Mouse (Mus musculus): ENCODE data around the gene Wdr59. TPM values are rescaled to one million over a fixed set of nuclear protein-coding genes. Genes with fewer than 3 reads are reported as not detected.

Wdr59 gene
- total RNA-seq, 2 experiments from 2014 or later = 23.2 to 24.9 TPM

DNA sequence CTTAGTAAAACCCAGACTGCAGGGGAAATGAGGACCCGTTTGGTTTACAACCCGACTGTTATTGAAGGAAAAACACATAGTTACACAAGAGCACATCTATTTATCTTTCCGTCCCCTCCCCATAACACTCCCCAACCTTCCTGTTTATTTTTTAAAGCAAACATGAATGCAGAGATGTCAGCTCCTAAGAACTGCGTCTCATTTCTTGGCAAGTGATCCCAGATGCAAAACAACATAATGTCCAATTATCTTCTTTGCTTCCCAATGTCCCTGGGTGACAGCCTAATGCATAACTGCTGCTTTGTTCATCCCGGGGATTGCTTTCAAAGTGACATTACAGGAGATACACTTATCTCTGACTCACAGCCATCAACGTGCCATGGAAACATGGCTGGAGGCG lies 30.7 kb downstream of the Wdr59 start:
- DNase-seq = no peak

DNA sequence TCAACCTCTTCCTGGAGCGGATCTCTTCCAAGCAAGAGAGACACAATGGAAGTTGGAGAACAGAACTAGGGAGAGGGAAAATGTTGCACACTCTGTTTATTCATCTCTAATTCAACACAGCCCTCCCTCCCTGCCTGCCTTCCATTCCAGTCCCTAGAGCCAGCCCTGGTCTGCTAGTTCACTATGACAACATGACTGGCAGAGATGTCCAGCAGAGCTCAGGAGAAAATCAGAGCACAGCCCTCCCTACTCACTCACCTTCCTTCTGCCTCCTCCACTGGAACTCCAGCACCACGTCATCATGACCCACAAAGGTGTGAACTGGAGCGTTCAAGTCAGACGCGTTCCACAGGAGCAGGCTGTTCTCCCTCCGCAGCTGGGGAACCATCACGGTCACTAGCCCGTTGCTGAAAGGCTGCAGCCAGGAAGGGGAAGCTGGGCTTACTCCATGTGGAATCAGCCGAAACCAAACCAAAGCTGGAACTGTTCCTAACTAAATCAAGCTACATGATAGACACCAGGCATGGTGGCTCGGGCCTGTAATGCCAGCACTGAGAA lies 31.8 kb downstream of the Wdr59 start:
- DNase-seq = no peak

DNA sequence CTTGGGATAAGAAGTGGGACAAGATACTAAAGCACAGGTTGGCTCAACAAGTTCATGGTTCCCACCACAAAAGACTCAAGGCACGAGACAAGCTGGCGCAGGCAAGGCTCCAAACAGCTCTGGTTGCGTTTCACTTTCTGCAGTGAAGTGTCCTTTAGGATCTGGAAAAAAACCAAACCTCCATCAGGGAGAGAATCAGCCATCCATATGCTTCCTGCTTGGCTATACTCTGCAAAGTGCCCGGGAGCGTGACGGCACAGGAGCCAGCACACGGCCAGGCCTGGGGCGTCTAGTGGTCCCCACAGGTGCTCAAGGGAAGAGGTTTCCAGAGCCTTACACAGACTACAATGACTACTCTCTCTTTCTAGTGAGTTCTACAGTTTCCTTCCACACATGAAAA lies 41.2 kb downstream of the Wdr59 start:
- no peak for DNase-seq

DNA sequence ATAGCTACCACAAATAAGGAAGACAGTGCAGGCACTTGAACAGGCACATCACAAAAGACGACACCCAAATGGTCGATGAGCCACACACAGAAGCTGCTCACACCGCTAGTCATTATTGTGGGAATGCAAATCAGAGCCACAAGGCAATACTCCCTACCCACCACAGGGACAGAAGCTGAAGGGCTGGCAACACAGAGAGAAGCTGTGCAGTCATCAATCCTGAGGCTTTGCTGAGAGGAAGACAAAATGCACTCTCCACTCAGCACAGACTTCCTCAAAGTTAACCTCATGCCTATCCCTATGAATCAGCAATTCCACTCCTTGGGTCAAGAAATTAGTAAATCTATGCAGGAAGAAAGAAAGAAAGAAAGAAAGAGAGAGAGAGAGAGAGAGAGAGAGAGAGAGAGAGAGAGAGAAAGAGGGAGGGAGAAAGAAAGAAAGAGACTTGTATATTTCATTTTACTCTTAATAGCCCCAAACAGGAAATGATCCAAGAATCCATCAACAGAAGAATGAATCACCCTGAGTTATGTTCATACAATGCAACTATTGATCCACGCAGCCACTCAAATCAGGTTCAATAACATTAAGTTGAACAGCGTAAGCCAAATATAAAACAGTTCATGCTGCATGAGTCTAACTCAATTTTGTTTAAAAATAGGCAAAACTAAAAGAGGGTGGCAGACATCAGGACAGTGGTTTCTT lies 44.0 kb downstream of the Wdr59 start:
- DNase-seq = no peak

DNA sequence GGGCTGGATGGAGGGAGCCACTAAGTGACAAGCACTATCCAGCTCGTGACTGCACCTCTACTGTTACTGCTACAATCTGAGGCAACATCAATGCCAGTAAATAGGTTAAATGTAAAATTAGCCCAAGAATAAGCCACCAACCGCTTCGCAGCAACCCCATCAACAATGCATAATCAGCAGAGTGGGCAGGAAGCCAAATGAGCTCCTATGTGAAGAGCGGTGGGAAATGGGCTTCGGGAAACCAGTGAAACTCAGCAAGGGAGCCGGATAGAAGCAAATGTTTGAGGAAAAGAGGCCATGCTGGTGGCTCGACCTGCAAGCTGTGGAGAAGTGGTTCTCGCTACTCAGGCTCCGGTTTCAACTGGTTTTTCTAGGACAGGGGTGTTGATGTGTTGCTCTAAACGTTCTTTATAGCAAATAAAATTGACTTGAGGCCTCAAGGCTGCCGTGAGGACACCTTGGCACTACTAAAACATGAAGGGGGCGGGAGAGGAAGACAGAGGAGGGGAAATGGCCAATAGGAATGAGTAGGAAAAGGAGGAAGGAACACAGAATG lies 50.3 kb downstream of the Wdr59 start:
- no peak for DNase-seq

DNA sequence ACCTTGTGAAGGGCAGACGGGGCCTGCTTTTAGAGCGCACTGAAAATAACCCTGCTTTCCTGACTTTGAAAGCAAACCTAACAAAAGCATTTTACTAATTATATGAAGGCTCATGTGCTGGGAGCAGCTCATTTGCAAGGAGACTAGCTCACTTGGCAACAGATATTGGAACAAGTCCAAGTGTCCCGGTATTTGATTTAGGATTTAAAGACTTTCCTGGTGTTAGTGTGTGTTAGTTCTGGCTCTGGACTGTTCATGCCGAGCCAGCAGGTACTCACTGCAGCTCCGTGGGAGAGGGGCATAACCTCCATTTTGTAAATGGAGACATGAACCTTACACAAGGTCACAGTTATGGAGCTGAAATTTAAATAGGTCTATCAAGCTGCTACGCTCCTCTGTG lies 52.9 kb downstream of the Wdr59 start:
- no peak for DNase-seq

DNA sequence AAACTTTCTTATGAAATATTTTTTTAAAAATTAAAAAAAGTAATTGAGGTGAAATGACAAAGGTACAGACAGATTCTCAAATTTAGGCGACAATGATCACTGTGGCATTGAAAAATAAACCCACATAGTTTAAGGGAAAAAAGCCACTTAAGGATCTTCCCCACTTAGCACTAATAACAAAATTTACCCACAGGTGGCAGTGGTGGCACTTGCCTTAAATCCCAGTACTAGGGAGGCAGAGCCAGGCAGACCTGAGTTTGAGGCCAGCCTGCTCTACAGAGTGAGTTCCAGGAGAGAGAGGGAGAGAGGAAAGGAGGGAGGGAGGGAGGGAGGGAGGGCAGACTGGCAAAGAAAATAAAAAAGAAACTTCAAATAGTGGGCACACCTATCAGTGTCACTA lies 56.6 kb downstream of the Wdr59 start:
- DNase-seq = no peak

DNA sequence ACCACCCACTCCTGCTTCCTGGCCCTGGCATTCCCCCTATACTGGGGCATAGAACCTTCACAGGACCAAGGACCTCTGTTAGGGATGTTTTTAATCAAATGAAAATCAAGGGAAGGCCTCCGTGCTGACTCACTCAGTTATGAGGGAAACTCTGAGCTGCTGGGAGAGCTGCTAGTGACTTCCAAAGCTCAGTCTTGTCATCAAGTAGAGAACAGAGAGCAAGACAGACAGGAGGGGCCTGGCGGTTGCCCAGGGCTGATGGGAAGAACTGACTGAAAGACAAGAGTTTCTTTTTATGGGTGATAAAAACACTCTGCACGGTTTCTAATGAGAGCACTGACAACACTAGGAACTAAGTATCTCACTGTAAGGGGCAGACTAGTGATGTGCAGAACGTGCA lies 57.4 kb downstream of the Wdr59 start:
- no peak for DNase-seq

DNA sequence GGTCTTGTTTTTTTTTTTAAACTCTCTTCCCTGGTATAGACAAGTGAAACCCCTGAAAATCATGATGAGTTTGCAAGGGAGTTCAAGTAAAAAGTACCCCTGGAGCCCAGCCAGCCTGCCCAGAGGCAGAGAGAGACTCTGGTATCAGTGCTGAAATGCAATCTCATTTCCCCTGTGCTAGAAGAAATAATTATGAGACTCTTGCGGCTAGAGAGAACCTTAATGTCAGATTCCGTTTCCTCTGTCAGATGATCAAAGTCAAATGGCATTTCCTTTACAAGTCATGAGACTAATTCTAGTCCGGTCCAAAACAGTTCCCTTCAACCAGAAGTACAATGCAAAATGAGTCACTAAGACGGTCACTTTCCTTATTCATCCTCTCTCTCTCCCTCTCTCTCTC lies 72.2 kb downstream of the Wdr59 start:
- no peak for DNase-seq

DNA sequence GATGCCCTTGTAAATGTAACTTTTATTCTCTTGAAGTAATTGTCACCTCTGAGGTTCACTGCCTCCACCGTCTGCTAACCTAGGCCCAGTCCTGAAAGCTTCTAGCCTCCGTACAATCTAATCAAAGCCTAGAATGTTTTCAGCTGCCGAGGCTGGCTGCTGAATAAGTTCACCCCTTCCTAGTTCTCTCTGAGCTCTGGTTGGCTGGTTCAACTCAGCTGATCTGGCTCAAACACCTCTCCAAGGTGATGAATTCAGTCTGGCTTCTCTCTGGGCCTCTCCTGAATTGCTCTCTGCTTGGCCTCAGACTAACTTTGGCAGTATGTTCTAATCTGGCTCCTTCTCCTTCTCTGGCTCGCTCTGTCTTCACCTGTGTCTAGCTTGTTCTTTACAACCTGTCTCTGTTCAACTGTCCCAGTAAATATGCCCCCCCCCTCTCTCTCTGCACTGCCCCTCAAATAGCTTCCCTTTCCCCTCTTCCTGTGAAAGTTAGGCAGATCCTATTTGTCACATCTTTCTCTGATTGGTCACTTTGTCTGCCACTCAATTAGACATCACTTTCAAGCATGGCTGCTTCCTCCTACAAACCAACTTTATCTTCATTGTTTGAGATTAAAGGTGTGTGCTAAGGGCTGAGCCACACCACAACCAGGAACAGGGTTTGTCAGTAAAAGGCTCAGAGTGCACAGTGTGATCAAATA lies 75.8 kb downstream of the Wdr59 start:
- DNase-seq = no peak

DNA sequence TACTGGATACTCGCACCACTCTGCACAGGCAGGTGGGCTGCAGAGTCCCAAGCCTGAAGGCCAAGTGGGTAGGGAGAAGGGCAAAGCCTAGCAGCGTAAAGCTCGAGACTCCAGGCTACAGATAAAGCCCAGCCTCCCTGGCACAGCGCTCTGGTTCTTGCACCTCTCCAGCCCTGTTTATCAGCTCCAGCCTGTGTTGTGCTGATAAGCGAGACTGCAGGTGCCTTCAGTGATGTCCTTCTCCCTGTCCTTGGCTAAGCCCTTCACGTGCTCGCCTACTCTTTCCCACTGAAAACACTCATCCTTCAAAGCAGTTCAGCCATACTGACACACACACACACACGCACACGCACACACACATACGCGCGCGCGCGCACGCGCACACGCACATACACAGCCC lies 76.3 kb downstream of the Wdr59 start:
- no peak for DNase-seq

DNA sequence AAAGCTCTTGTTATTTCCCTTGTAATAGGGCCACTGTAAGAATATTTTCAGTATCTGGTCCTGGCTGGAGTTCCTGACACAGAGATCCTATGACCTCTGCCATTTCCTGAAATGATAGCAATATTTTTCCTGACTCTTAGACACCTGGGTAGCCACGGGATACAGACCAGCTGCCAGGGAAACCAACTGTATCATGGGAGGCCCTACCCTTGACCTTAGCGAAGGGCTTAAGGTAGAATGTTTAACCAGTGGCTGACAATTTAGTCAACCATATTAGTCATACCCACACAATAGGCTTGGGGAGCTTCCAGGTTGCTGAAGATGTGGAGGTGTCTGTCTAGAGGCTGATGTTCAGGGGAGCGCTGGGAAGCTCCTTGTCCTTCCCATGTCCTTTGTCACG lies 77.6 kb downstream of the Wdr59 start:
- DNase-seq = no peak

DNA sequence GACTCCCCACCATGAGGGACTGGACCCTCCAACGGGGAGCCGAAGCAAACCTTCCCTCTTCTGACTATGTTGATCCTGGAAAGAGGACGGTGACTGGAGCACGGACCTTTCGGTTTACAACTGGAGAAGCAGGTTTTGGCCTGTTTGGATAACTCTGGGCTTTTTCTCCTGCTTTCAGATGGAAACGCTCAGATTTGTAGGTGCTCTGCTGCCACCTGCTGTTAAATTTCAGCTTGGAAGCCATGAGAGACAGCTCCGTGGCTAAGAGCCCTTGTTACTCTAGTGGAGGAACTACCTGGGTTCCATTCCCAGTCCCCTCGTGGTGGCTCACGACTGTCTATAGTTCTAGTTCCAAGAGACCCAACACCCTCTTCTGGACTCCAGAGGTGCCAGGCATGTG lies 82.7 kb downstream of the Wdr59 start:
- DNase-seq = peak; percentile 67 to 70

DNA sequence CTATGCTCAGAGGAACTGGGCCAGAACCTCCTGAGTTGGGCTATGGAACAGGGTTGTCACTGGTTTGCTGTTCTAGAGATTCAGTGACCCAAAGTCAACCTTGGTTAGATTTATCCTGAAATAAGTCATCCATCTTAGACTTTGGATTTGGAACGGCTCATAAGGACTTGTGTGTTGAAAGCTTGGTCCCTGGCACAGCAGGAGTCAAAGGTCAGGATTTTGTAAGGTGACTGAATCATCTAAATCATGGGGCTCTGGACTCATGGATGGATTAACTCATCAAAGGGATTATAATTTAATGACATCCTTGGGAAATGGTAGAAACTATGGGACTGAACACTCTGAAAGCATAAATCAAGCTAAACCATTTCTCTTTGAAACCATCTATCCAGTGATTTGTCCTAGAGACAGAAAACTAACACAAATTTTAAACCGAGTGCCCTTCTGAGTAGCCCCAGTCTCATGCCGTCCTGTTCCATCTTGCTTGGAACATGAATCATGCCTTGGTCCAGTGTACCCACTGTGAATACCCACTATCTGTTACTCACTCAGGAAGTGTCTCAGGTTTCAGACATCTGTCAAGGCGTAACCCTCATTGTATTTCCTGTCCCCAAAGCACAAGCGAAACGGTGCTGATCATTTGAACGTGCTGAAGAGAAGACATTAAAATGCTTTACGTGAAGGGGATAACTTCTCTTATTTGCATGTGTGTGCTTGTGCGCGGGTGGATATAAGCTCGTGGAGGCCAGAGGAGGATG lies 86.6 kb downstream of the Wdr59 start:
- DNase-seq = no peak

DNA sequence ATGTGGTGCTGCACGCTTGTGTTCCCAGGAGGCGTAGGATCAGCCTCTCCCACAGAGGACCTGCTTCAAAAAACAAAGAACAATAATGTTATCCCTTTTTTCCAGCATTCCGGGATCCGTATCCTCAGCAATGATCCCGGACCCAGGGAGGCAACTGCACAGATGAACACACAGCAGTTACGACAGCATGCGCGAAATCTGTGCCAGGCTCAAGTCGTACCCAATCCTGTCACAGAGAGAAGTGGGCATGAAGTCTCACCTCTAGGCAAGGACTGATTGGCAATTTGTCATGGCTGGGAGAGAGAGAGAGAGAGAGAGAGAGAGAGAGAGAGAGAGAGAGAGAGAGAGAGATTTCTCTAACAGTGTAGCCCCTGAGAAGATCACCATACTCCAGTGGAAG lies 97.2 kb downstream of the Wdr59 start:
- DNase-seq = peak; percentile 16 to 29

DNA sequence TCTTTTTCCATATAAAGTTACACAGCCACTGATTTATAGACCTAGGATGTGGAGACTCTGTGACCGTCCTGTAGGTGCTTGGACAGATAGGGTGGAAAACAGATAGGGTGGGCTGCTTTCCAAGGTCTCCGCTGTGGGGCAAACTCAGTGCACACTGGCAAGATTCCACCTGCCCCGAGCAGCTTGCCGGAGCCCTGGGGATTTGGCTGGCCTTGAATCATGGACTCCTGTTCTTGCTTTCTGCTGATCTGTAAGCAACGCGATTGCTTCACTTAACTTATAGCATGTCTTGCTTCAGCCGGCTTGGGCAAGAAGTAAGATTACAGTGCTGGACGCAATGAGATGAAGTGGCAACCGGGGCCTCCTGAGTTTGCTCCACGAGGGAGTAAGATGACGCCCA lies 97.7 kb downstream of the Wdr59 start:
- DNase-seq = no peak

DNA sequence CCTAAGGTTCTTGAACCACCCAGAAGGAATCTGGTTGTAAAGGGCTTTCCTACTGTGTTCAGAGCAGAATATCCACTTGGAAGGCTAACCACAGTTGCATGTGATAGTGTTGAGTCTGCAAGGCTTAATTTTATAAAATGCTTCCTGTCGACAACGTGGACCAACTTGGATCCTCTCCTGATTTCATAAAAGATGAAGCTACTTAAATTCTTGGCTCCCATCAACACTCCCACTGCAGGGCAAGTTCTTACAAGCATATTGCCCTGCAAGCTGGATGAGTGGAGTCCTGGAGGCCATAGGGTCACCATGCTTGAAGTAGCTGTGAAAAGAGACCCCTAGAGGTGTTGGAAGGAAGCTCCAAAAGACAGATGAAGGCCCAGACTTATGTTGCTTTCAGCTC lies 99.3 kb downstream of the Wdr59 start:
- DNase-seq = no peak

DNA sequence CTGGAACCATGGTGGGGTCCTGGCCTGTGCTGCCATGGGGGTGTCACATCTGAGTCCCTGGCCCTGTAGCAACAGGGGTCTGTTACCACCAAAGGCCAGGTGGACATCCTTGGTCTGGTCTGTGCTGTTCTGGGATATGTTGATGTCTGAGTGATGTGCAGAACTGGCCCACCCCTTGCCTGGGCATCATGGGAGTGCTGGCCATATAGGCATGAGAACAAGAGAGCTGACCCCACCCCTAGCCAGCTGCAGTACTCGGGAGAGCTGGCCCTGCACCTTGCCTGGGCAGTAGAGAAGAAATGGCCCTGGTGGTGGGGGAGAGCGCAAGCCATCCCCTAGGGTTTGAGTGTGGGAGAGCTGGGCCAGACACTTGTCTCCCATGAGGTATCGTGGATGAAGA lies 102.7 kb downstream of the Wdr59 start:
- no peak for DNase-seq

DNA sequence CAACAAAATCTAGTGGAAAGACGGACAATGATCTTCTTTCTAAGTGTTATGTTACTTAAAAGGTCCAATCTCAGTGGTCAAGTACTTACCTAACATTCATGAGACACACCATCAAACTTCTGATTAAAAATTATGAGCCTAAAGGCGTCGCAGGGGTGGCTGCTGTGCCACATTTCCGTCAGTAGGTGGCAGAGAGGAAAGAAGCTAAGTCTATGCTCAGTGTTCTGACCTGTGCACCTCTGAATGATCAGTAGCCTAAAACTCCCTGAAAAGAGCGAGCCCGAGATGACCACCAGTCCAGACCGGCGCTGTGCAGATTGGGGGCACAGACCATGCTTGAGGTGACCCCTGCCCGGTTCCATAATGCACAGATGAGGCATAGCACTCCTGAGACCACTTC lies 103.3 kb downstream of the Wdr59 start:
- peak in 1 of 2 experiments; percentile 13 for DNase-seq

DNA sequence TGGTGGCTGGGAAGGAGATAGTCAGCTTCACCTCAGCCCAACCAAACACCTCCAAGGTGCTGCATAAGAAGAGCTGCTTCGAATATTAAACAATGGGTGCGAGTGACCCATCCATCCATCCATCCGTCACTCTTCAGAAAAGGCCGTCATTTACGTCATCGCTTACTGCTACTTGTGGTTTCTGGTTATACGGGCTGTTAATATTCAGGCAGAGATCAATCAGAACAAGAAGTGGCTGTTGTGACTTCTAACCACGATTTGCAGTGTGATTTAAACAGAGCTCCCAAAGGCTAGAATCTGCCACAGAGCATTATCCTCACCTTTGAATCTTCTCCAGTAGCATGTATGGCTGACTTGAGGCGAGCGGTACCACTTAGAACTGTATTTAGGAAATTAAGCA lies 104.7 kb downstream of the Wdr59 start:
- DNase-seq = no peak

DNA sequence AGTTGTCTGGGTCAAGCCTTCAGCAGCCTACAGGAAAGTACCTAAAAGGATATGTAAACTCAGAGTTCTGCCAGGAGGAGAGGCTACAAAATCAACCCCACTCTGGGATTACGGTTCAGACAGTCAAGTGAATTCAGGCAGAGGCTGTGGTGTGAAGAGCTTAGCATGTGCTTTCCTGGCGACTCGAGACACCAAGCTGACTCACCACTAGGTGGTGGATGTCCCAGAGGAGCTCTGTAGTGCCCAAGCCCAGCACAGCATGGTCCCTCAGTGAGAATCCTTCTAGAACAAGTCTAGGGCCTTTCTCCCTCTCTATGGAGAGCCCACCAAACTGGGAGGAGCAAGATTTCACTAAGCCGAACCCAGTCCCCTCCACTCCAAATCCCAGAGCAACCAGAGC lies 118.5 kb downstream of the Wdr59 start:
- DNase-seq = no peak

All from layer of hippocampus, postnatal 36 days (tissue).